Mouse (Mus musculus): ENCODE results near the gene Olfr954.

Olfr954 gene

GRCm38 (mm10) chr9:39456401-39456800, at the start of gene Olfr954:
Gene Olfr954, plus strand, starts transcription at chr9:39456701.
- DNase-seq (ENCODE audit: low read depth), result no peak

- no peak for DNase-seq (ENCODE audit: low read depth)
These were observed 29.5 kb upstream of the Olfr954 start, which contains the start of gene Olfr952 for GRCm38 (mm10) chr9:39427048-39427447. Gene Olfr952, minus strand, starts transcription at chr9:39427148.

DNA sequence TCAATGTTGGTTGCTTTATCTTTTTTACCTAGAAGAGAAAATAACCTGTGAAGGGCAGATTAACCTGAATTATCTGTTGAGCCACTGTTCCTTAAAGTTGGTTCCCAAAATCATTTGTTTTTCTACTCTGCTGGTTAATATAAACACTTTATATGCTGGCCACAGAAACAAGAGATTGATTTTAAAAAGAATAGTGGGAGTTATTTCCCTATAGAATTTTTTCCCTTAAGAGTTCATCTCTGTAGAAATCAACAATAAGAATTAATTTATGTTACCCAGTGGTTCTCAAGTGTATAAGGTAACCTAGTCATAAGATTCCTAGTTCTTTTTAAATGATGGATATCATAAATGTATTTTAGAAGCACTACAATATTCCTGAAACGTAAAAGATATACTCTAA, 15.3 kb downstream of the Olfr954 start, which contains the start of gene Olfr955:
Gene Olfr955, minus strand, starts transcription at position 101 of the 400 bp plus-strand sequence.
- DNase-seq (ENCODE audit: low read depth), result no peak

DNA sequence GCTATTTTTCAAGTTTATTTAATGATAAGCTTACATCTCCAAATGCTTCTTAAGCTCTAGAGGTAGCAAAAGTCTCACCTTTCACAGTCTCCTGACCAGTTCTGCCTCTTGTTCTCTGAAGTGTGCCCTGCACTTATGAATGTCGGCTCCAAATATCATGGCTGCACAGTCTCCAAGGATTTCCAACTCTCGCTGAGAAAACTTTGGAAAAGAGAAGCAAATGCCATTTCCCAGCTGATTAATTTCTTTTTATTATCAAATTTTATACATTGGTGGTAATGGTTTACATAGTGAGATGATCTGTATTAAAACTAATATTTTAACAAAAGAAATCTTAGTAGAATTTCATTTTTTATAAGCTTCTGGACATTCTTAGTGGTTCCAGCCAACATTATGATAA, 37.4 kb downstream of the Olfr954 start, which contains the start of gene Olfr44:
Gene Olfr44, minus strand, starts transcription at position 101 of the 400 bp plus-strand sequence.
- DNase-seq (ENCODE audit: low read depth), result no peak

DNA sequence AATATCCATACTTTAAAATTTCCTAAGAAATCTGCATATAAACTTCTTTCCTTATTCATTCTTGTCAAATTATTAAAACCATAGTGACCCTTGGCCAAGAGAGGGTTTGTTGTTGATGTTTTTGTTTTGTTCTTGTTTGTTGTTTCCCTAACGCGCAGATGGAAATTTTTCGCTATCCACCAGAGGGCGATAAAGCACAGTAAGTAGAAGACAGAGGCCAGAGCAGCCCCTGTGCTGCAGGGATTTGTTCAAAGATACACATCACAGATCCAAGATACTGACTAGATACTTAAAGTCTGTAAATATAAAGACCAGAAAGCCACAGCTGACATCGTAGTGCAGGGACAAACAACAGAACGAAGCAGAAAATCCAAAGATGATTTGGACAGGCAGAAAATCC, 52.5 kb downstream of the Olfr954 start:
- no peak for DNase-seq (ENCODE audit: low read depth)

DNA sequence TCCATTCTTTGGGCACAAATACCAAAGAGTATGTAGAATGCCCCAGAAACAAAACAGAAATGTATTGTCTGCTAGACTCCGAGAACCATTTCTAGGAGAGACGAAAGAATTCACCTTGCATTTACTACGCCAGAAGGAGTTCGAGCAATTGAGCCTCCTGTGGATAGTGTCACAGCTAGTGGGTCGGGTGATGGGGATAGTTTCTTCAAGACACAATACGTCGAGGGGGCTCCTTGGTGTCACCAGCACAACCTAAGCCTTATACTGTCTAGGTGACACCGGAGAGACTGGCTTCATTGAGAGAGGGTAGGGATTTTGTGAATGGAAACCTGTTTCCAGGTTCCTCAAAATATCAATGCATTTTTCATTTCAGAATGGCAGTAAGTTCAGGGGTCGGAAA, 52.9 kb downstream of the Olfr954 start:
- DNase-seq (ENCODE audit: low read depth), result no peak
